Mouse (Mus musculus): ENCODE data around the gene Pkm.

- no peak for TF ChIP-seq CTCF (IDR thresholded peaks at IDR 0.05)
- no peak for TF ChIP-seq EP300 (IDR thresholded peaks at IDR 0.05)
Observed at GRCm38 (mm10) chr9:59721144-59721543, 65.0 kb downstream of the Pkm start.

Data from lung, postnatal 0 days (tissue).